Mouse (Mus musculus) kidney, adult 2 months (tissue): ENCODE measurements at regions not wholly inside any gene's neighbourhood (a gene's known extent, or its start where the extent isn't known, plus 50 kb on each side); places are given as distances from the start of the nearest gene placed in this dataset.

ENCODE experiments used
- CTCF ChIP-seq: fragments of 200-500 bp; conservative IDR thresholded peaks from 2 replicates; pipeline ENCODE4 v1.5.1; 2011; ENCODE audit warnings: low read depth, mild to moderate bottlenecking, control low read depth, low read length, moderate library complexity, mixed read lengths; ENCODE audit not compliant: insufficient read depth, insufficient read length
- POLR2A ChIP-seq: fragments of 200-500 bp; IDR thresholded peaks from one replicate; pipeline ENCODE4 v1.6.1; 2011; ENCODE audit warnings: low read depth, low read length, control low read depth

- peak; percentile 79 for TF ChIP-seq CTCF
- TF ChIP-seq POLR2A = no peak
Observed at GRCm38 (mm10) chr4:9780179-9780578, 1094.1 kb upstream of the 2610301B20Rik start.
